Mouse (Mus musculus): ENCODE results near the gene Nipsnap2. TPM values are rescaled to one million over a fixed set of nuclear protein-coding genes. Genes with fewer than 3 reads are reported as not detected.
A peak's percentile ranks its signal among the peaks of the same experiment; 100 is the strongest.
"Not testable (repeated sequence)": the region's sequence is repeated elsewhere in the genome, so short reads cannot be mapped to it uniquely, and the experiment has no call there.

Nipsnap2 gene
- polyA plus RNA-seq, 1 experiment from 2014 or later: 88.3 TPM

DNA sequence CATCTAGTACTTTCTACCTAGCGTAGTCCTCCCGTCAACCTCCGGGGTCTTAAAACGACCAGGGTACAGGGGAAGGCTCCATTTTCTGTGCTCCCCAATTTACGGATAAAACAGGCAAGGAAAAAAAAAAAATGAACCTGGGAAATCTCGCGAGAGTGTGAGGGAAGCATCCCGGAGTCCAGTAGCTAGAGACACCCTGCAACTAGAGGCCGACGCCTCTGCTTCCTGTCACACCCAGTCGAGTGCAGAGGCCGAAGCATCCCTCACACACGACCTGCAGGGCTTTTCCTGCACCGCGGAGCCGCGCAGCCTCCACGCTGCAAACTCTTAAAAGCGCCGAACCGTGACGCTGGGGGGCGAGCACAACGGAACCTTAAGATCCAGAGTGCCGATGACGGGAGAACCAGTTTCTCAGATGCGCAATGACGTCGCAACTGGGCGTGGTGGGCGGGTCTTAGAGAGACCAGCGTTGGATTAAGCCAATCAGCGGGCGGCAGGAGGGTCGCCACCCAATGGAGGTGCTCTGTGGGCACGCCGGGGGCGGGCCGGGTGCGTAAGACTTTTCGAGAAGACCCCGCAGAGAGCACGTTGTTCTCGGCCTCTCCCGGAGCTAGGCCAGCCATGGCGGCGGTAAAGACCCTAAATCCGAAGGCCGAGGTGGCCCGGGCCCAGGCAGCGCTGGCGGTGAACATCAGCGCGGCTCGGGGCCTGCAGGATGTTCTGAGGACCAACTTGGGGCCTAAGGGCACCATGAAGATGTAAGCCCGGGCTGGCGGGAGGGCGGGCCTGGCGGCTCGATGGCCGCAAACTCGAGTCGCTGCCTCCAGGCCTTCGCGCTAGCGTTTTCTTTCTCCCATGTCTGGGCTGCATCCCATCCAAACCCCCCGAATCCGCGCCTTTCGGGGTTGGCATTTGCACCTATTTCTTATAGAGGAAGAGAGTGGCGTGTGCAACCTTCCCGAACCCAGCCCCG lies 62.2 kb downstream of the Nipsnap2 start, which contains the start of gene Psph:
Gene Psph (minus strand): TSS at position 632 of the 973 bp plus-strand sequence.
- H3K27me3 ChIP-seq (ENCODE audit: control insufficient read depth, insufficient read depth, low read length): no peaks in the 10 kb centered on the region
- peak within 1 kb of the TSS; percentile 98 for H3K27ac ChIP-seq (replicated peaks; ENCODE audit: low read depth, low read length)
- H3K4me2 ChIP-seq (ENCODE audit: low read length): peak within 1 kb of the TSS; percentile 92
- peak; percentile 100 for DNase-seq
- peak within 1 kb of the TSS; percentile 83 for H3K4me3 ChIP-seq (replicated peaks; ENCODE audit: low read depth, low read length)
- peak within 1 kb of the TSS; percentile 89 for H3K9ac ChIP-seq (replicated peaks; ENCODE audit: low read length)
- peak; percentile 100 for ATAC-seq (ENCODE audit: low FRiP score, low TSS enrichment)
- H3K36me3 ChIP-seq (ENCODE audit: control insufficient read depth, insufficient read depth, low read length): peaks cover 29% of the 10 kb centered on the region
- no peaks in the 10 kb centered on the region for H3K9me3 ChIP-seq (ENCODE audit: control insufficient read depth, low read length)
- H3K4me1 ChIP-seq (ENCODE audit: control insufficient read depth, insufficient read depth, low read length): 0 out of 2 replicates have a peak, but pooled peaks cover 9% of the 10 kb centered on the region
- under 1% methylated on average over 73 of the region's 73 CpGs for WGBS

DNA sequence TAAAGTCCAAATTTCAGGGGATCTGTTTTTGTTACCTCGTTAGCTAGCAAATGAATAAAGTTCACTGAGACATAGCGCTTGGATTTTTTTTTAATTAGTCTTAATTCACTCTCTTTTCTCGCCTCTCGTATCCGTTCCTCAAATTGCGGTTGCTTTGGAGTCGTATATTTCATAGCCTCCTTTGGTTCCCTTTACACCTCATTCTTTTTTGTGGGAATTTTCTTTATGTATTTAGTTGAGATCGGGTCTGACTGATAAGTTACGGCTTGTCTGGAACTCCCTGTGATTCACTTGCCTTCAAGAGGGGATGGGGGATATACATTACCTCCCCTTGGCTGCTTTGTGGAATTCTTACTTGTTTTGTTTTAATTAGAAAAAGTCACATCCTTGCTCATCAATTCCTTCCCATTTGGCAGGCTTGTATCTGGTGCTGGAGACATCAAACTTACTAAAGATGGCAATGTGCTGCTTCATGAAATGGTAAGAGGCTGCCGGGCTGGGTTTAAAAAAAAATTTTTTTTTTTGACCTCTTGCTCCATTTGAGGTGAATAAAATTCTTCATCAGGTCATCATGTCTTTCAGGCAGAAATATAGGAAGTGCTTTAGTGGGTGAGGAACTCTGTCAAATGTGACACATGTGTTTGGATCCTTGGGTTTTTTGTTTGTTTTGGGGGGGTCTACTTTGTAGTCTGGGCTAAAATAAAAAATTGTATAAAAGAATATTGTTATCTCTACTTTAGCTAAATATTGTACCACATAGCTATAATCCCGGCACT lies 63.1 kb downstream of the Nipsnap2 start:
- H3K36me3 ChIP-seq (ENCODE audit: control insufficient read depth, insufficient read depth, low read length): peaks cover 38% of the 10 kb centered on the region
- H3K27ac ChIP-seq (replicated peaks; ENCODE audit: low read depth, low read length): peak overlapping the region; percentile 98
- H3K9ac ChIP-seq (replicated peaks; ENCODE audit: low read length): peak overlapping the region; percentile 89
- H3K4me3 ChIP-seq (replicated peaks; ENCODE audit: low read depth, low read length): peak overlapping the region; percentile 83
- ATAC-seq (ENCODE audit: low FRiP score, low TSS enrichment) (no peak), DNase-seq (no peak)
- 15% methylated on average over 11 of the region's 11 CpGs for WGBS
- H3K9me3 ChIP-seq (ENCODE audit: control insufficient read depth, low read length): no peaks in the 10 kb centered on the region
- 0 out of 2 replicates have a peak, but pooled peaks cover 9% of the 10 kb centered on the region for H3K4me1 ChIP-seq (ENCODE audit: control insufficient read depth, insufficient read depth, low read length)
- H3K27me3 ChIP-seq (ENCODE audit: control insufficient read depth, insufficient read depth, low read length): no peaks in the 10 kb centered on the region
- H3K4me2 ChIP-seq (ENCODE audit: low read length): peak overlapping the region; percentile 92

DNA sequence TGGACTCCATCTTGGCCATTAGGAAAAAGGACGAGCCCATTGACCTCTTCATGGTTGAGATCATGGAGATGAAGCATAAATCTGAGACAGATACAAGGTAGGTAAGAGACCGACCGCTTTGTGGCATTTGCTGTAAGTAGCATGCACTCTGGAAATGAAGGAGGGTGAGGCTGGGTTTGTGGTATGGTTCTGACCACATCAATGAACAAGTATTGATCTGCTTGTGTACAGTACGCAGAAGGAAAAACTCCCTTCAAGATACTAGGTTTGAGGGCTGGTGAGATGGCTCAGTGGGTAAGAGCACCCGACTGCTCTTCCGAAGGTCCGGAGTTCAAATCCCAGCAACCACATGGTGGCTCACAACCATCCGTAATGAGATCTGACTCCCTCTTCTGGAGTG lies 65.7 kb downstream of the Nipsnap2 start:
- not testable (repeated sequence) for ATAC-seq (ENCODE audit: low FRiP score, low TSS enrichment); DNase-seq; H3K4me3 ChIP-seq (replicated peaks; ENCODE audit: low read depth, low read length); H3K27ac ChIP-seq (replicated peaks; ENCODE audit: low read depth, low read length); H3K9me3 ChIP-seq (ENCODE audit: control insufficient read depth, low read length); H3K4me2 ChIP-seq (ENCODE audit: low read length); H3K9ac ChIP-seq (replicated peaks; ENCODE audit: low read length); H3K27me3 ChIP-seq (ENCODE audit: control insufficient read depth, insufficient read depth, low read length); H3K4me1 ChIP-seq (ENCODE audit: control insufficient read depth, insufficient read depth, low read length)
- H3K36me3 ChIP-seq (ENCODE audit: control insufficient read depth, insufficient read depth, low read length): peaks cover 53% of the 10 kb centered on the region
- WGBS: 95% methylated on average over 7 of the region's 8 CpGs

Other genes starting within 250 kb of the Nipsnap2 start
- 53.0 and 58.5 TPM in 2 replicates for gene Sfswap, start 223.8 kb upstream of the Nipsnap2 start, polyA plus RNA-seq (2014; fragmentation: Nextera tagmentation; extraction: Ambion mirVana)
- gene Mmp17, start 140.9 kb upstream of the Nipsnap2 start, polyA plus RNA-seq (2014; fragmentation: Nextera tagmentation; extraction: Ambion mirVana): 7.3 and 8.3 TPM in 2 replicates
- 8.4 and 10.3 TPM in 2 replicates for gene Zfp11, start 55.0 kb upstream of the Nipsnap2 start, polyA plus RNA-seq (2014; fragmentation: Nextera tagmentation; extraction: Ambion mirVana)
- gene Sept14, start 16.6 kb upstream of the Nipsnap2 start, polyA plus RNA-seq (2014; fragmentation: Nextera tagmentation; extraction: Ambion mirVana): not detected in 2 replicates
- 182 and 200 TPM in 2 replicates for gene Mrps17, start 9.6 kb upstream of the Nipsnap2 start, polyA plus RNA-seq (2014; fragmentation: Nextera tagmentation; extraction: Ambion mirVana)
- 34.0 and 36.2 TPM in 2 replicates for gene Psph, start 62.4 kb downstream of the Nipsnap2 start, polyA plus RNA-seq (2014; fragmentation: Nextera tagmentation; extraction: Ambion mirVana)
- gene Sumf2, start 121.9 kb downstream of the Nipsnap2 start, polyA plus RNA-seq (2014; fragmentation: Nextera tagmentation; extraction: Ambion mirVana): 21.7 and 30.6 TPM in 2 replicates
- gene Chchd2, start 162.4 kb downstream of the Nipsnap2 start, polyA plus RNA-seq (2014; fragmentation: Nextera tagmentation; extraction: Ambion mirVana): 748 and 816 TPM in 2 replicates
- 20.0 and 20.1 TPM in 2 replicates for gene Zbed5, start 170.7 kb downstream of the Nipsnap2 start, polyA plus RNA-seq (2014; fragmentation: Nextera tagmentation; extraction: Ambion mirVana)
- 0.22 and 0.94 TPM in 2 replicates for gene Phkg1, start 173.5 kb downstream of the Nipsnap2 start, polyA plus RNA-seq (2014; fragmentation: Nextera tagmentation; extraction: Ambion mirVana)
- 5.4 and 6.0 TPM in 2 replicates for gene Nupr1l, start 183.5 kb downstream of the Nipsnap2 start, polyA plus RNA-seq (2014; fragmentation: Nextera tagmentation; extraction: Ambion mirVana)
- gene Vkorc1l1, start 216.9 kb downstream of the Nipsnap2 start, polyA plus RNA-seq (2014; fragmentation: Nextera tagmentation; extraction: Ambion mirVana): 26.5 and 31.3 TPM in 2 replicates

Measured in midbrain, embryonic 14.5 days (tissue).